Comparison of ENCODE assay signal across 8 mouse cellular contexts in the genomic region with DNA sequence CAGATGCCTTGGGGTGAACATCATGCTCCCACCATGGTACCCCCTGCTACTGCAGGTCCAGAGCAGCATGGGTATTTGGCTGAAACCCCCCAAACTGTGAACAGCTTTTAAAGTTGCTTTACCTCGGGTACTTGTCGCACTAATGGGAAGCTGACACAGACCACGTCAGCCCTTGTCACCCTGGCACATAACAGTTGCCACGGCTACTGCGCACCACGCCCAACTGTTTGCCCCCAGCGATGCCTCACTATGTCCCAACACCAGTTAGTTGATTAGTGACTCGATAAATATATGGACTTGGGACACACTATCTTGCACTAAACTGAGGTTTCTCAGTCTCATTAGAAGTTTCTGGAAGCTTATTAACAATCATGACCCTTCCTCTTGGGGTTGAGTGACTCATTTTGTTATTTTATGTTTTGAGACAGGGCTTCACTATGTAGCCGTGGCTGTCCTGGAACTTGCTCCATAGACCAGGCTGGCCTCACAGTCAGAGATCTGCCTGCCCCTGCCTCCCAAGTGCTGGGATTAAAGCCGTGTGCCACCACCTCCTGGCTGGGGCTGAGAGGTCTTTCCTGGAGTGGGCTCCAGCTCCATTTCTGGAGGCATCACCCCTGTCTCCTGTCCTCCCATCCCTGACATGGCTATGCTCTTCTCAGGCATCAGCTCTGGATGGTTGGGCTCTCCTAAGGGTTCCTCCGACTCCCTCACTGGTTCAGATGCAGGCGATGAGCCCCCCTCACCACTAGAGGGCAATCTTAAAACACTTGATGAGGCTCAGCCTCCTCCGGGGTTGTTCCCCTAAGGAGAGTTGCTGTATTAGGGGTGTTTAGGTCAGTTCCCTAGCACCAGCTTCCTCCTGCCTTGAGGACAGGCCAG. TPM values are rescaled to one million over a fixed set of nuclear protein-coding genes. Genes with fewer than 3 reads are reported as not detected.
DNase-seq lines count a peak whose midpoint lies in the region; ATAC-seq and TF ChIP-seq lines count a peak whose summit lies in the region.

No protein-coding gene starts in this region.

- H3K27me3 ChIP-seq in hindbrain, postnatal 0 days (ENCODE audit: insufficient read depth, low read length): no peaks in the 10 kb centered on the region
- peaks cover 16% of the 10 kb centered on the region for H3K27me3 ChIP-seq in megakaryocyte, embryonic 14.5 days (replicated peaks)

- no peaks in the 10 kb centered on the region for H3K9me3 ChIP-seq in hindbrain, postnatal 0 days (ENCODE audit: low read length)
- H3K9me3 ChIP-seq in megakaryocyte, embryonic 14.5 days: no peaks in the 10 kb centered on the region

- peak; percentile 85 for ATAC-seq in hindbrain, postnatal 0 days

- 58% methylated on average over 13 of the region's 13 CpGs for WGBS in hindbrain, postnatal 0 days

- H3K9ac ChIP-seq in hindbrain, postnatal 0 days (replicated peaks; ENCODE audit: low read length): no peak overlapping the region

- intact Hi-C loops in gastrocnemius, adult 2 months (cut with DNase I): loop anchor here (10.0 kb wide), 2 partner anchors 89 to 199 kb away; no protein-coding TSS in a partner anchor
- intact Hi-C loops in left cerebral cortex, adult 2 months (cut with DNase I): loop anchor here (10.0 kb wide), 2 partner anchors 89 to 199 kb away; no protein-coding TSS in a partner anchor

- TF ChIP-seq CTCF in gastrocnemius, adult 2 months (IDR thresholded peaks at IDR 0.05): peak; percentile 95
- TF ChIP-seq CTCF in hindbrain, postnatal 0 days (IDR thresholded peaks at IDR 0.05; ENCODE audit: low read depth): peak; percentile 86
- peak; percentile 92 for TF ChIP-seq CTCF in left cerebral cortex, adult 2 months (IDR thresholded peaks at IDR 0.05)

- no peak overlapping the region for H3K27ac ChIP-seq in gastrocnemius, adult 2 months
- H3K27ac ChIP-seq in hindbrain, postnatal 0 days: no peak overlapping the region
- no peak overlapping the region for H3K27ac ChIP-seq in left cerebral cortex, adult 2 months

- DNase-seq in ZHBTc4 (ENCODE audit: low read depth, low spot score): peak; percentile 90
- peak; percentile 56 to 74 for DNase-seq in cerebellum, postnatal 4 days (ENCODE audit: low spot score in 2 of 2)
- DNase-seq in gastrocnemius, adult 2 months: peak; percentile 80
- DNase-seq in hindbrain, postnatal 0 days (ENCODE audit: low spot score): peak; percentile 88
- DNase-seq in left cerebral cortex, adult 2 months (ENCODE audit: extremely low spot score in 1 of 2, low spot score in 2 of 2): peak; percentile 81 to 83
- DNase-seq in right cerebral cortex, postnatal 10 days (ENCODE audit: low spot score in 2 of 2): peak; percentile 82 to 90
- DNase-seq in urinary bladder, postnatal 36 days (ENCODE audit: low spot score in 2 of 2): peak; percentile 66 to 79

- H3K4me2 ChIP-seq in hindbrain, postnatal 0 days (ENCODE audit: low read depth, low read length): peak overlapping the region; percentile 46

- H3K36me3 ChIP-seq in hindbrain, postnatal 0 days (ENCODE audit: insufficient read depth, low read length): no peaks in the 10 kb centered on the region
- no peaks in the 10 kb centered on the region for H3K36me3 ChIP-seq in megakaryocyte, embryonic 14.5 days (replicated peaks; ENCODE audit: low read length)

- H3K4me3 ChIP-seq in gastrocnemius, adult 2 months: peak overlapping the region; percentile 59
- peak overlapping the region; percentile 20; the same call in 1 of the 2 replicates for H3K4me3 ChIP-seq in hindbrain, postnatal 0 days (ENCODE audit: low read length)
- H3K4me3 ChIP-seq in left cerebral cortex, adult 2 months: 0 out of 2 replicates have a peak overlapping the region, but pooled peaks have one; percentile 30
- H3K4me3 ChIP-seq in megakaryocyte, embryonic 14.5 days (replicated peaks): peak overlapping the region; percentile 62

- 0 out of 2 replicates have a peak, but pooled peaks cover 3% of the 10 kb centered on the region for H3K4me1 ChIP-seq in hindbrain, postnatal 0 days (ENCODE audit: insufficient read depth, low read length)
- H3K4me1 ChIP-seq in megakaryocyte, embryonic 14.5 days: peaks cover 40% of the 10 kb centered on the region

RNA-seq across cellular contexts. Expression of gene Sccpdh, which starts 22.7 kb away (rescaled TPM):
- total RNA-seq in gastrocnemius, adult 2 months (2021): 10 to 100 TPM; 31.8 to 38.3 TPM
- 63.8 and 87.3 TPM in 2 replicates for total RNA-seq in hindbrain, postnatal 0 days (2014; rRNA removed)
- 183 and 187 TPM in 2 replicates for polyA plus RNA-seq in hindbrain, postnatal 0 days (2015; fragmentation: Nextera tagmentation; extraction: Ambion mirVana)
- 10 to 100 TPM; 49.8 to 56.5 TPM for total RNA-seq in left cerebral cortex, adult 2 months (2021)
- 0.57 TPM in 1 of 2 replicates, not detected in the other for polyA plus RNA-seq in megakaryocyte, embryonic 14.5 days (2012; ENCODE audit: insufficient read depth, low replicate concordance)
